Mouse (Mus musculus) cerebellum, adult 2 months (tissue): Measurements from ENCODE around the gene Hs1bp3. TPM values are rescaled to one million over a fixed set of nuclear protein-coding genes. Genes with fewer than 3 reads are reported as not detected.

Experiments used
- DNase-seq, 2 experiments: peaks; one replicate each; pipeline ENCODE4 v3.0.0; 2021
- H3K27ac ChIP-seq: fragments of 200-500 bp; 2 replicates; pipeline ENCODE4 v1.5.1; 2012; ENCODE audit warnings: low read length, control low read depth, inconsistent platforms; ENCODE audit not compliant: insufficient read depth
- H3K27me3 ChIP-seq: fragments of 200-500 bp; 2 replicates; pipeline ENCODE4 v1.6.1; 2012; ENCODE audit warnings: inconsistent platforms, mild to moderate bottlenecking, low read length, moderate library complexity; ENCODE audit not compliant: control insufficient read depth, insufficient read depth
- H3K4me1 ChIP-seq: fragments of 200-500 bp; 2 replicates; pipeline ENCODE4 v1.6.1; 2011; ENCODE audit warnings: low read length; ENCODE audit not compliant: control insufficient read depth, insufficient read depth
- H3K4me3 ChIP-seq: fragments of 200-500 bp; replicated peaks from 2 replicates; pipeline ENCODE3; 2011; ENCODE audit warnings: mild to moderate bottlenecking, low read depth, low read length, control low read depth; ENCODE audit not compliant: insufficient read depth
- CTCF ChIP-seq: fragments of 200-500 bp; IDR thresholded peaks from 2 replicates; pipeline ENCODE4 v1.5.1; 2011; ENCODE audit warnings: low read depth, mild to moderate bottlenecking, control low read depth, low read length, moderate library complexity, borderline replicate concordance; ENCODE audit not compliant: insufficient read depth
- POLR2A ChIP-seq: fragments of 200-500 bp; IDR thresholded peaks from 2 replicates; pipeline ENCODE4 v1.6.1; 2011; ENCODE audit warnings: low read length, control low read depth, borderline replicate concordance; ENCODE audit not compliant: insufficient read depth
- WGBS: fragments of 180-500 bp; shearing (Covaris S2); methylation state at CpG from one replicate; pipeline ENCODE4 v1.1.7; 2018; 5-methylcytosine and 5-hydroxymethylcytosine counted together
- polyA plus RNA-seq: library from polyadenylated mRNA; depleted of rRNA; stranded (reverse); fragments of >200 nt; gene quantifications from 2 replicates; pipeline ENCODE4 v1.2.3, GENCODE M21; 2012; rRNA removed

Hs1bp3 gene
- 14.7 and 15.8 TPM in 2 replicates for polyA plus RNA-seq

DNA sequence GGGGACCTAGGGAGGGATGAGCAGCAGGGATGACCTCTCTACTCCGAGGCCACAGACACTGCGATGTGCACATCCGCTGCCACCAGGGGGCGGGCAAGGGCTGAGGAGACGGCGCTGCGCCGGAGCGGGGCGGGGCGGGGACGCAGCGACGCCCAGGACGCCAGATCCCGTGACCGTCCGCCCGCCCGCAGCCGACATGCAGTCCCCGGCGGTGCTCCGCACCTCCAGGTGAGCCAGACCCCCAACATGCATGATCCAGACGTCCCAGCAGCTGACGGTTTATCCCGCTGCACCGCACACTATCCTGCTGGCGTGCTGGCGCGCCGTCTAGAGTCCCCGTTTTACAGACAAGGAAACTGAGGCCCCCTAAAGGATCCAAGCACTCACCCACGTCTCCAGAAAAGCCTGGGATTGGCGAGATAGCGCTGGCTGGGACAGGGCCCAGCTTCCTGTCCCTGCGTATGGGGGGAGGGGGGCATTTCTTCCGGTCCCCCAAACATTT is at the start of gene Hs1bp3:
Gene Hs1bp3, plus strand, starts transcription at position 163 of the 502 bp plus-strand sequence.
- under 1% methylated on average over 38 of the region's 38 CpGs for WGBS
- Histone ChIP-seq H3K4me1 (peaks cover 8% of the 10 kb centered on the region), H3K27ac (peak within 1 kb of the TSS; percentile 6; the same call in 1 of the 2 replicates), H3K27me3 (no peaks in the 10 kb centered on the region), H3K4me3 (peak within 1 kb of the TSS; percentile 86)
- TF ChIP-seq POLR2A (peak; percentile 65), CTCF (peak; percentile 86)
- DNase-seq, result peak; percentile 83 to 86

GRCm38 (mm10) chr12:8266311-8266710 is 46.9 kb upstream of the Hs1bp3 start:
- TF ChIP-seq CTCF (no peak), POLR2A (no peak)
- H3K4me3 ChIP-seq, result no peak overlapping the region
- no peaks in the 10 kb centered on the region for H3K27me3 ChIP-seq
- no peaks in the 10 kb centered on the region; the same call in 1 of the 2 replicates for H3K4me1 ChIP-seq
- WGBS, result 94% methylated on average over 7 of the region's 7 CpGs
- H3K27ac ChIP-seq, result no peak overlapping the region
- no peak for DNase-seq

DNA sequence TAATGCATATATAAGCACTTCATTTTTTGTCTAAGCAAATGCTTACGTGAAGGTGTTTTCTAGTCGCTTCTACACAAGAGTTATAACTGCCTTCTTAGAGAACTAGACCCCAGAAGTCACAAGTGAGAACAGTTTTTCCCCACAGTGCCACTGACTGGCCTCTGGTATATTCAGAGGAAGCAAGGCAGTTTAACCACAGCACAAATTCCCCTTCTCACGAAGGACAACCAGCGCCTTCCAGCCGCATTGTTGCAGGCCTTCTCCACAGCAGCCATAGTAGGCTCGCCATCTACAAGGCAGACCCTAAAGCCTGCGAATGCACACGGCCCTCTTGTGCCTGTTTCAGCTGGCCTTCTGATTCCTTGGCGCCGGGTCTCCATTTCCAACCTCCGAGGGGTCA is 43.6 kb upstream of the Hs1bp3 start:
- 94% methylated on average over 11 of the region's 11 CpGs for WGBS
- DNase-seq, result no peak
- Histone ChIP-seq H3K27me3 (no peaks in the 10 kb centered on the region), H3K4me1 (no peaks in the 10 kb centered on the region; the same call in 1 of the 2 replicates), H3K27ac (no peak overlapping the region), H3K4me3 (no peak overlapping the region)
- no peak for TF ChIP-seq CTCF
- no peak for TF ChIP-seq POLR2A

DNA sequence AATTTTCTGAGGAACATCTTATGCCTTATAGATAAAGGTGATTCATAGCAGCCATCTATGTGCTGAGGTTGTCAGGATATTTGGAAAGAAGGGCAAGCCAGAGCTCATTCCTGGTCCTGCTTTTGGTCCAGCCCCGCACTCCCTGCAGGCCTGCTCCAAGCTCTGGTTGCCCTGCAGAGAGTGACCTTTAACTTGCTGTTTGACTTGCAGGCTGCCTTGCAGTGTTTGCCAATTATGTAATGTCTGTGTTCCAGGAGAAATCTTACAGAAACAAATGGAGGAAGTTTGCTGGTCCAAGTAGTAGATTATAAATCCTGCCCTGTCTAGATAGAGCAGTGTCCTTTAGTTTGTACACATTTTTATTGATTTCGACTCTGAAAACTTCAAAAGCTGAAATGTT is 41.8 kb upstream of the Hs1bp3 start:
- TF ChIP-seq POLR2A (no peak), CTCF (no peak)
- WGBS, result 76% methylated on average over 2 of the region's 2 CpGs
- Histone ChIP-seq H3K27ac (no peak overlapping the region), H3K27me3 (no peaks in the 10 kb centered on the region), H3K4me1 (no peaks in the 10 kb centered on the region; the same call in 1 of the 2 replicates), H3K4me3 (no peak overlapping the region)
- DNase-seq, result no peak

GRCm38 (mm10) chr12:8273471-8274171 is 39.6 kb upstream of the Hs1bp3 start:
- no peak for DNase-seq
- no peak overlapping the region for H3K27ac ChIP-seq
- no peak overlapping the region for H3K4me3 ChIP-seq
- TF ChIP-seq POLR2A, result no peak
- no peak for TF ChIP-seq CTCF
- H3K27me3 ChIP-seq, result no peaks in the 10 kb centered on the region
- no peaks in the 10 kb centered on the region; the same call in 1 of the 2 replicates for H3K4me1 ChIP-seq
- WGBS, result 95% methylated on average over 6 of the region's 6 CpGs

- 89% methylated on average over 4 of the region's 4 CpGs for WGBS
- Histone ChIP-seq H3K27me3 (no peaks in the 10 kb centered on the region), H3K27ac (no peak overlapping the region), H3K4me3 (no peak overlapping the region), H3K4me1 (no peaks in the 10 kb centered on the region)
- TF ChIP-seq CTCF, result no peak
- no peak for TF ChIP-seq POLR2A
- DNase-seq, result no peak
These were observed 37.8 kb upstream of the Hs1bp3 start for GRCm38 (mm10) chr12:8275424-8275823.

DNA sequence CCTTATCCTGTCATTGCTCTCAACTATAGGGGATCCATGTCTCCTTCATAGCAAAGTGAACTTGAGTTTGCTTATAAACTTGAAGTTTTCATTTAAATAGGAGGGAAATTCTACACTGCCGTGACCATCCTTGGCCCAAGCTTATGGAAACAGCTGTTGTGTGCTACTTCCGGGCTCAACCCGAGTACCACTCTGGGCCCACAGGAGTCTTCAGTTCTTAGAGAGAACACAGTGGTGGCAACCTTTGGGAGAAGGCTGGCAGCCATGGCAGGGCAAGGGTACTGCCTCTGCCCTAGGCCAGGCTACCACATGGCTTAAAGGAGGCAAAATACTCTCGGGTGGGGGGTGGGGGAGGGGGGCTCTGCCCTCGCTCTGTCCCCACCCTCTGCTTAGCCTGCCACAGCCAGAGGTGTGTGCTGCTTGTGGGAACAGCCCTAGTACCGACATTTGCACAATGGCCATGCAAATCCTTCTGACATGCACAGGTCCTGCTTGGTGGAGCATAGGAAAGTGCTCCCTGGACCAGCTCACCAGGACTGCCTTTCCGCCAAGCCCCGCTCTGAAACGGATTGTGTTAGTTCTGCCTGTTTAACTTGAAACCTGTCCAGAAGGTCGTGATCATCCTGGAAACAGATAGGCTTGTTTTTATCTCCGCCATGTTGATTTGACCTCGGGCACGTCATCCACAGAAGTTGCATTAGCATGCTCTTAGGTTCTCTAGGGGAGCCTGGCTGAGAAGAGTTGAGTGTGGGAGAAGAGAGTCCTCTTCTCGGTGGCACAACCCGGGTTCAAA is 31.8 kb upstream of the Hs1bp3 start:
- H3K27ac ChIP-seq, result no peak overlapping the region
- H3K4me3 ChIP-seq, result no peak overlapping the region
- 62% methylated on average over 15 of the region's 15 CpGs for WGBS
- no peaks in the 10 kb centered on the region for H3K27me3 ChIP-seq
- no peaks in the 10 kb centered on the region for H3K4me1 ChIP-seq
- no peak for DNase-seq
- TF ChIP-seq CTCF (no peak), POLR2A (no peak)
